Mouse (Mus musculus) forebrain, postnatal 0 days (tissue): Measurements from ENCODE around the gene Dnajc19. TPM values are rescaled to one million over a fixed set of nuclear protein-coding genes. Genes with fewer than 3 reads are reported as not detected.

ENCODE experiments used
- ATAC-seq: fragments of 200-750 bp; cut with Nextera tagmentation; 2 replicates; pipeline ENCODE4 v1.8.0; 2017; ENCODE audit warnings: mild to moderate bottlenecking, moderate library complexity
- DNase-seq: peaks from one replicate; pipeline ENCODE4 v3.0.0-alpha.2; 2015
- H3K27ac ChIP-seq: fragments of 300-500 bp; sonication (generic); 2 replicates; pipeline ENCODE4 v1.5.1; 2014; ENCODE audit warnings: low read depth, mild to moderate bottlenecking, antibody characterized with exemption, low read length, moderate library complexity, mixed read lengths
- H3K27me3 ChIP-seq: fragments of 300-500 bp; sonication (generic); 2 replicates; pipeline ENCODE4 v1.6.1; 2014; ENCODE audit warnings: mild to moderate bottlenecking, low read length, mixed read lengths; ENCODE audit not compliant: insufficient read depth
- H3K36me3 ChIP-seq: fragments of 300-500 bp; sonication (generic); 2 replicates; pipeline ENCODE4 v1.6.1; 2014; ENCODE audit warnings: mild to moderate bottlenecking, moderate library complexity; ENCODE audit not compliant: insufficient read depth
- H3K4me1 ChIP-seq: fragments of 300-500 bp; sonication (generic); 2 replicates; pipeline ENCODE4 v1.6.1; 2014; ENCODE audit warnings: antibody characterized with exemption; ENCODE audit not compliant: insufficient read depth
- H3K4me2 ChIP-seq: fragments of 300-500 bp; sonication (generic); 2 replicates; pipeline ENCODE4 v1.6.1; 2014; ENCODE audit warnings: low read depth, mild to moderate bottlenecking, moderate library complexity
- H3K4me3 ChIP-seq: fragments of 300-500 bp; sonication (generic); 2 replicates; pipeline ENCODE4 v1.5.1; 2014; ENCODE audit warnings: low read depth, low read length, mixed read lengths
- H3K9ac ChIP-seq: fragments of 300-500 bp; sonication (generic); 2 replicates; pipeline ENCODE4 v1.6.1; 2014; ENCODE audit warnings: mild to moderate bottlenecking
- H3K9me3 ChIP-seq: fragments of 300-500 bp; sonication (generic); 2 replicates; pipeline ENCODE4 v1.6.1; 2016; ENCODE audit warnings: low read length
- CTCF ChIP-seq: sonication (generic); IDR thresholded peaks from 2 replicates; pipeline ENCODE4 v1.5.1; 2016; ENCODE audit warnings: antibody characterized with exemption, control low read depth, low read depth
- WGBS: fragments of 180-500 bp; shearing (Covaris S2); extraction: QIAGEN DNeasy Blood & Tissue Kit; methylation state at CpG from one replicate; pipeline ENCODE4 v1.1.7; 2014; 5-methylcytosine and 5-hydroxymethylcytosine counted together
- polyA plus RNA-seq: library from polyadenylated mRNA; unstranded; fragments of >200 nt; fragmentation: Nextera tagmentation; extraction: Ambion mirVana; gene quantifications from 2 replicates; pipeline ENCODE4 v1.2.1, GENCODE M21; 2015
- total RNA-seq: library from RNA; depleted of rRNA; stranded (reverse); fragments of >200 nt; gene quantifications from 2 replicates; pipeline ENCODE4 v1.2.3, GENCODE M21; 2014

Gene Dnajc19
- total and polyA plus RNA-seq, 2 experiments from 2014 or later: 80.2 to 178 TPM

GRCm38 (mm10) chr3:34030601-34031000 lies 50.5 kb downstream of the Dnajc19 start:
- Histone ChIP-seq H3K27ac (no peak overlapping the region), H3K9ac (no peak overlapping the region), H3K27me3 (no peaks in the 10 kb centered on the region), H3K9me3 (no peaks in the 10 kb centered on the region), H3K4me1 (no peaks in the 10 kb centered on the region), H3K4me3 (no peak overlapping the region), H3K36me3 (no peaks in the 10 kb centered on the region), H3K4me2 (no peak overlapping the region)
- 91% methylated on average over 3 of the region's 3 CpGs for WGBS
- ATAC-seq (no peak), DNase-seq (no peak)
- no peak for TF ChIP-seq CTCF

- no peak overlapping the region for H3K4me3 ChIP-seq
- no peaks in the 10 kb centered on the region for H3K27me3 ChIP-seq
- TF ChIP-seq CTCF: no peak
- no peak overlapping the region for H3K27ac ChIP-seq
- ATAC-seq (no peak), DNase-seq (no peak)
- no peaks in the 10 kb centered on the region for H3K36me3 ChIP-seq
- no peaks in the 10 kb centered on the region for H3K9me3 ChIP-seq
- H3K4me2 ChIP-seq: no peak overlapping the region
- no peaks in the 10 kb centered on the region for H3K4me1 ChIP-seq
- H3K9ac ChIP-seq: no peak overlapping the region
Observed at GRCm38 (mm10) chr3:34028935-34029334, 52.2 kb downstream of the Dnajc19 start.

- H3K4me2 ChIP-seq: peak overlapping the region; percentile 81
- WGBS: 51% methylated on average over 4 of the region's 4 CpGs
Observed at GRCm38 (mm10) chr3:34021259-34021828, 59.8 kb downstream of the Dnajc19 start.

GRCm38 (mm10) chr3:34020382-34021258 lies 60.5 kb downstream of the Dnajc19 start:
- Histone ChIP-seq H3K36me3 (no peaks in the 10 kb centered on the region), H3K4me1 (peaks cover 8% of the 10 kb centered on the region; the same call in 1 of the 2 replicates), H3K27me3 (no peaks in the 10 kb centered on the region), H3K4me3 (peak overlapping the region; percentile 93), H3K27ac (peak overlapping the region; percentile 88), H3K9ac (peak overlapping the region; percentile 96), H3K4me2 (peak overlapping the region; percentile 81), H3K9me3 (no peaks in the 10 kb centered on the region)
- no peak for TF ChIP-seq CTCF
- 2% methylated on average over 61 of the region's 70 CpGs for WGBS
- ATAC-seq (peak; percentile 48), DNase-seq (peak; percentile 42)

More at GRCm38 (mm10) chr3:34021259-34021828, 59.8 kb downstream of the Dnajc19 start:
- DNase-seq (no peak), ATAC-seq (no peak)
- Histone ChIP-seq H3K9ac (0 out of 2 replicates have a peak overlapping the region, but pooled peaks have one; percentile 96), H3K27ac (no peak overlapping the region), H3K27me3 (no peaks in the 10 kb centered on the region), H3K36me3 (no peaks in the 10 kb centered on the region), H3K4me1 (peaks cover 8% of the 10 kb centered on the region; the same call in 1 of the 2 replicates), H3K9me3 (no peaks in the 10 kb centered on the region), H3K4me3 (peak overlapping the region; percentile 93)
- TF ChIP-seq CTCF: no peak

GRCm38 (mm10) chr3:34019540-34020381 lies 61.4 kb downstream of the Dnajc19 start, which contains the start of gene Fxr1:
Gene Fxr1 (plus strand): TSS chr3:34019943.
- H3K4me3 ChIP-seq: peak within 1 kb of the TSS; percentile 93
- H3K27me3 ChIP-seq: no peaks in the 10 kb centered on the region
- peak within 1 kb of the TSS; percentile 81 for H3K4me2 ChIP-seq
- DNase-seq (peak; percentile 90), ATAC-seq (peak; percentile 94)
- H3K9me3 ChIP-seq: no peaks in the 10 kb centered on the region
- peak within 1 kb of the TSS; percentile 96 for H3K9ac ChIP-seq
- no peak for TF ChIP-seq CTCF
- WGBS: 3% methylated on average over 83 of the region's 97 CpGs
- no peaks in the 10 kb centered on the region for H3K36me3 ChIP-seq
- H3K27ac ChIP-seq: peak within 1 kb of the TSS; percentile 88
- H3K4me1 ChIP-seq: peaks cover 8% of the 10 kb centered on the region; the same call in 1 of the 2 replicates

- DNase-seq: no peak
- TF ChIP-seq CTCF: no peak
- no peaks in the 10 kb centered on the region for H3K9me3 ChIP-seq
- H3K4me3 ChIP-seq: no peak overlapping the region
- no peak overlapping the region for H3K27ac ChIP-seq
- WGBS: 79% methylated on average over 6 of the region's 6 CpGs
- no peak overlapping the region for H3K4me2 ChIP-seq
- no peaks in the 10 kb centered on the region for H3K27me3 ChIP-seq
- no peak for ATAC-seq
- no peak overlapping the region for H3K9ac ChIP-seq
- H3K4me1 ChIP-seq: no peaks in the 10 kb centered on the region
- no peaks in the 10 kb centered on the region; the same call in 1 of the 2 replicates for H3K36me3 ChIP-seq
Observed at GRCm38 (mm10) chr3:34008191-34008590, 72.9 kb downstream of the Dnajc19 start.
